Mouse (Mus musculus): ENCODE data around the gene Otud5.

Otud5 gene

GRCm38 (mm10) chrX:7922032-7922431 is 80.9 kb downstream of the Otud5 start:
- Histone ChIP-seq H3K36me3 (ENCODE audit: insufficient read depth, low read length) (peaks cover 20% of the 10 kb centered on the region), H3K9me3 (ENCODE audit: low read length) (no peaks in the 10 kb centered on the region), H3K4me3 (replicated peaks; ENCODE audit: low read length) (peak overlapping the region; percentile 72), H3K4me1 (replicated peaks; ENCODE audit: low read depth, low read length) (peaks cover 61% of the 10 kb centered on the region), H3K27me3 (ENCODE audit: insufficient read depth, low read length) (peaks cover 11% of the 10 kb centered on the region; the same call in 1 of the 2 replicates)
- TF ChIP-seq NANOG (IDR thresholded peaks at IDR 0.05; ENCODE audit: borderline replicate concordance, low read length) (no peak), CTCF (conservative IDR thresholded peaks at IDR 0.05; ENCODE audit: low read length) (no peak), POU5F1 (IDR thresholded peaks at IDR 0.05; ENCODE audit: borderline replicate concordance, low read length) (no peak)

Measured in E14TG2a.4 (cell line).